Mouse (Mus musculus) erythroblast, embryonic 14.5 days (primary cell): ENCODE results near the gene Fmn2.

Source experiments
- GATA1 ChIP-seq: IDR thresholded peaks from 2 replicates; pipeline ENCODE4 v1.6.1; 2012; ENCODE audit warnings: low read length, inconsistent platforms, mixed read lengths
- TAL1 ChIP-seq: IDR thresholded peaks from 3 replicates; pipeline ENCODE4 v1.6.1; 2012; ENCODE audit warnings: low read length, inconsistent platforms, mixed read lengths

DNA sequence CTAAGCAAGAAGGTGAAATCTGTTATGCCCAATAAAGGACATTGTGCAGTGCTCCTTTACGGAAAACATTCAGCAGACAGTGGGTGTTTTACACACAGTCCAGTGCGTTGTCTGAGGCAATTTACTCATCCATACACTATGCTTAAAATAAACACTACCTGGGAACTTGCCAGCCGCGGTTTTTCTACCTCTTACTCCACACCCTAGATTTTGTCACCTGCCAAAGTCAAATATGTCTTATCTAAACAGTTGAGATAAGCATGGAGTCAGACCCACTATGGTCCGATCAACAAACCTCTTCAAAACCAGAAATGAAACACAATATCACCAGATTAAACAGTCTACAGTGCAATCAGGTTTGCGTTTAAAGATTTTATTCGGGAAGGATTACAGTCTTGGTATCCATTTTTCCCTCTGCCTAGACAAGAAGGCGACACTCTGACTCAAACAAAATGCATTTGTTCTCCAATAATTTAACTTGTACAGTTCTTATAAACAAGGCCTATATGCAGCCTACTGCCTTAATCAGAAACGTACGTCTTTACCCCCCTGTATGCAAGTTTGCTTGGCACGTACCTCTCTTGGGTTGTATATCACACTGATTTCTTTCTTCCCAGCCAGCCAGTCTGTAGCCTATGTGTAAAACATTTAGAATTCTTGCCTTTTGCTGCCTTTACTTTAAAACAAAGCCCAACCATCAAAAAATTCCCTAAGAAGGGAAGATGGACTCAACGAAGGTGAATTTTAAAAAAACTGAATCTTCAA lies 158.0 kb downstream of the Fmn2 start:
- no peak for TF ChIP-seq TAL1
- no peak for TF ChIP-seq GATA1
